Mouse (Mus musculus) midbrain, embryonic 13.5 days (tissue): ENCODE results near the gene Wnk3. TPM values are rescaled to one million over a fixed set of nuclear protein-coding genes. Genes with fewer than 3 reads are reported as not detected.

Experiments used
- ATAC-seq: fragments of 200-750 bp; cut with Nextera tagmentation; 2 replicates; pipeline ENCODE4 v1.8.0; 2017; ENCODE audit warnings: mild to moderate bottlenecking, moderate TSS enrichment, moderate library complexity
- H3K27ac ChIP-seq: fragments of 300-500 bp; sonication (generic); 2 replicates; pipeline ENCODE4 v1.5.1; 2015; ENCODE audit warnings: inconsistent platforms, mild to moderate bottlenecking, moderate library complexity
- H3K27me3 ChIP-seq: fragments of 300-500 bp; sonication (generic); 2 replicates; pipeline ENCODE4 v1.6.1; 2015; ENCODE audit warnings: mild to moderate bottlenecking, inconsistent platforms
- H3K36me3 ChIP-seq: fragments of 300-500 bp; sonication (generic); 2 replicates; pipeline ENCODE4 v1.6.1; 2015; ENCODE audit warnings: mild to moderate bottlenecking, inconsistent platforms
- H3K4me1 ChIP-seq: fragments of 300-500 bp; sonication (generic); replicated peaks from 2 replicates; pipeline ENCODE4 v1.6.1; 2015; ENCODE audit warnings: inconsistent platforms
- H3K4me2 ChIP-seq: fragments of 300-500 bp; sonication (generic); replicated peaks from 2 replicates; pipeline ENCODE4 v1.6.1; 2015; ENCODE audit warnings: moderate library complexity, mild to moderate bottlenecking, inconsistent platforms
- H3K4me3 ChIP-seq: fragments of 300-500 bp; sonication (generic); replicated peaks from 2 replicates; pipeline ENCODE4 v1.5.1; 2015; ENCODE audit warnings: mild to moderate bottlenecking, inconsistent platforms
- H3K9ac ChIP-seq: fragments of 300-500 bp; sonication (generic); replicated peaks from 2 replicates; pipeline ENCODE4 v1.6.1; 2015; ENCODE audit warnings: mild to moderate bottlenecking, inconsistent platforms
- H3K9me3 ChIP-seq: fragments of 300-500 bp; sonication (generic); 2 replicates; pipeline ENCODE4 v1.6.1; 2016; ENCODE audit warnings: mild to moderate bottlenecking, inconsistent platforms
- WGBS: fragments of 180-500 bp; shearing (Covaris S2); methylation state at CpG from one replicate; pipeline ENCODE4 v1.1.7; 2015; 5-methylcytosine and 5-hydroxymethylcytosine counted together
- polyA plus RNA-seq: library from polyadenylated mRNA; unstranded; fragments of >200 nt; fragmentation: Nextera tagmentation; extraction: Ambion mirVana; gene quantifications from 2 replicates; pipeline ENCODE4 v1.2.1, GENCODE M21; 2015

Wnk3 gene
- polyA plus RNA-seq, 1 experiment from 2014 or later = 16.9 TPM

- peak overlapping the region; percentile 74 for H3K4me3 ChIP-seq
- H3K4me1 ChIP-seq = peaks cover 19% of the 10 kb centered on the region
- no peaks in the 10 kb centered on the region for H3K36me3 ChIP-seq
- peak overlapping the region; percentile 76 for H3K9ac ChIP-seq
- 37% methylated on average over 11 of the region's 11 CpGs for WGBS
- peak overlapping the region; percentile 71 for H3K4me2 ChIP-seq
- no peak overlapping the region for H3K27ac ChIP-seq
- ATAC-seq = no peak
- no peaks in the 10 kb centered on the region for H3K9me3 ChIP-seq
- H3K27me3 ChIP-seq = peaks cover 8% of the 10 kb centered on the region
Observed at GRCm38 (mm10) chrX:151345333-151346125, 147.7 kb downstream of the Wnk3 start.

DNA sequence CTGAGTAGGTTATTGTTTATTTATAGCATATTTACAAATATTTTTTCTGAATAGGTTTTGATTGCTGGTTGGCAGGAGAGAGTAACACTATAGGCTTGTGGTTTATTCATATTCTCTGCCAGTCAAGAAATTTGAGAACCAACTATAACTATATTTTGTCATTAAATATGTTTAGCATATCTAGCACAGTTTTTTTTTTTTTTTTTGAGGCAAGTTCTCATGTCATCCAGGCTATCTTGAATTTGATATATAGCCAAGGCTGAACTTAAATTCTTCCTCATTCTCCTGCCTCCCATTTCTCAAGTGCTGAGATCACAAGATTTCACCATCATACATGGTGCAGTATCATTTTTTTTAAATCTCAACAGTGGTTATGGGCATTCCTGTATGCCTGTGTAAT lies 149.4 kb downstream of the Wnk3 start:
- Histone ChIP-seq H3K36me3 (no peaks in the 10 kb centered on the region), H3K4me3 (no peak overlapping the region), H3K9me3 (no peaks in the 10 kb centered on the region), H3K27me3 (no peaks in the 10 kb centered on the region; the same call in 1 of the 2 replicates), H3K9ac (no peak overlapping the region), H3K4me1 (peaks cover 19% of the 10 kb centered on the region), H3K4me2 (0 out of 2 replicates have a peak overlapping the region, but pooled peaks have one; percentile 71), H3K27ac (no peak overlapping the region)
- ATAC-seq = no peak

- Histone ChIP-seq H3K27ac (no peak overlapping the region), H3K9ac (no peak overlapping the region), H3K9me3 (no peaks in the 10 kb centered on the region), H3K4me1 (peaks cover 19% of the 10 kb centered on the region), H3K36me3 (no peaks in the 10 kb centered on the region), H3K4me3 (no peak overlapping the region), H3K27me3 (no peaks in the 10 kb centered on the region; the same call in 1 of the 2 replicates), H3K4me2 (no peak overlapping the region)
- ATAC-seq = no peak
- WGBS = 92% methylated on average over 5 of the region's 5 CpGs
Observed at GRCm38 (mm10) chrX:151349322-151349721, 151.4 kb downstream of the Wnk3 start.

Other genes starting within 250 kb of the Wnk3 start
- gene Gnl3l, start 180.8 kb upstream of the Wnk3 start, polyA plus RNA-seq = 74.1 and 80.0 TPM in 2 replicates
- gene Fgd1, start 151.9 kb upstream of the Wnk3 start, polyA plus RNA-seq = 11.6 and 13.0 TPM in 2 replicates
- 34.8 and 38.3 TPM in 2 replicates for gene Tsr2, start 101.5 kb upstream of the Wnk3 start, polyA plus RNA-seq
- gene Fam120c, start 146.1 kb downstream of the Wnk3 start, polyA plus RNA-seq = 4.7 and 5.1 TPM in 2 replicates